Mouse (Mus musculus) kidney, embryonic 16.5 days (tissue): ENCODE data around the gene Dleu7. TPM values are rescaled to one million over a fixed set of nuclear protein-coding genes. Genes with fewer than 3 reads are reported as not detected.

ENCODE experiments used
- ATAC-seq: fragments of 200-750 bp; cut with Nextera tagmentation; 2 replicates; pipeline ENCODE4 v1.8.0; 2017; ENCODE audit warnings: moderate TSS enrichment; ENCODE audit not compliant: low FRiP score, low TSS enrichment
- H3K27ac ChIP-seq: fragments of 300-500 bp; sonication (generic); 2 replicates; pipeline ENCODE4 v1.5.1; 2014; ENCODE audit warnings: low read length
- H3K27me3 ChIP-seq: fragments of 300-500 bp; sonication (generic); 2 replicates; pipeline ENCODE4 v1.6.1; 2014; ENCODE audit warnings: low read length, control low read depth, mixed read lengths; ENCODE audit not compliant: insufficient read depth
- H3K36me3 ChIP-seq: fragments of 300-500 bp; sonication (generic); 2 replicates; pipeline ENCODE4 v1.6.1; 2014; ENCODE audit warnings: low read length, control low read depth, mixed read lengths; ENCODE audit not compliant: insufficient read depth
- H3K4me1 ChIP-seq: fragments of 300-500 bp; sonication (generic); 2 replicates; pipeline ENCODE4 v1.6.1; 2014; ENCODE audit warnings: low read length, control low read depth, mixed read lengths; ENCODE audit not compliant: insufficient read depth
- H3K4me2 ChIP-seq: fragments of 300-500 bp; sonication (generic); replicated peaks from 2 replicates; pipeline ENCODE4 v1.6.1; 2014; ENCODE audit warnings: low read depth, low read length
- H3K4me3 ChIP-seq: fragments of 300-500 bp; sonication (generic); 2 replicates; pipeline ENCODE4 v1.5.1; 2014; ENCODE audit warnings: mild to moderate bottlenecking, low read length
- H3K9ac ChIP-seq: fragments of 300-500 bp; sonication (generic); replicated peaks from 2 replicates; pipeline ENCODE4 v1.6.1; 2014; ENCODE audit warnings: low read length
- H3K9me3 ChIP-seq: fragments of 300-500 bp; sonication (generic); 2 replicates; pipeline ENCODE4 v1.6.1; 2016; ENCODE audit warnings: low read length, control low read depth
- WGBS: fragments of 180-500 bp; shearing (Covaris S2); extraction: QIAGEN DNeasy Blood & Tissue Kit; methylation state at CpG from one replicate; pipeline ENCODE4 v1.1.7; 2014; 5-methylcytosine and 5-hydroxymethylcytosine counted together
- polyA plus RNA-seq: library from polyadenylated mRNA; unstranded; fragments of >200 nt; fragmentation: Nextera tagmentation; extraction: Ambion mirVana; gene quantifications from 2 replicates; pipeline ENCODE4 v1.2.1, GENCODE M21; 2015

Gene Dleu7
- polyA plus RNA-seq, result 5.3 and 5.4 TPM in 2 replicates

DNA sequence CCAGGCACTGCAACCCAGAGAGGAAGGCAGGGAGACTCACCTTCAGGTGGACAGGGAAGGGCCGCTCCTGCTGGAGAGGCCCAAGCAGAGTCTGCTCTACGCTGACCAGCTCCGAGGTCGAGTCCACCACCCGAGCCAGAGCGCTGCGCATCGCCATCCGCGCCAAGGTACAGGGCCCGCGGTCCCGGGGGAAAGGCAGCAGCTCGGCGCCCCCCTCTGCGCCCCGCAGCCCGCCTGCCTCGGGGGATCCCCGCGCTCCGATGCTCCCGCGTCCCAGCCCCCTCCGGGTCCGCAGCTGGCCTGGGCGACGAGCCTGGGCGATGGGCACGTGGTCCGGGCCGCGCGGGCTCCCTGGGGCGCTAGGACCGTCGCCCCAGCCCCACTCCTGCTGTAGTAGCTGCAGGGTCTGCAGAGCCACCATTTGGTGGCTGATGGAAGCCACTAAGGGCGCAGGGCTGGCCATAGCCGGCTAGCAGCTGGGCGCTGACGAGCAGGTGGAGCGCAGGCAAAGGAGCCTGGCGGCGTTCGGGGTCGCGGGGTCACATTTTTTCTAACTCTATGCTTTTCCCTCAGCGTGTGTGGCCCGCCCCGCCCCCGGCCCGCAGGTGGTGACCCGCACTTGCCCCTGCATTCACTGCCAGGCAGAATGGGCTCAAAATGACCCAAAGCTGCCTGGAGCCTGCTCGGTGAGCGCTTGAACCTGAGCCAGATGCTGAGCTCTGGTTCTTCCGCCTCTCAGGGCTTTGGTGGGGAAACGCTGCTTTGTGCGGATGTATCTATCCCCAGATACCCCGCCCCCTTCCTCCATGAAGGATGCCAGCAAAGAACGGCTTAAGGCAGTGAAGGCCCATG lies at the start of gene Dleu7, which contains the start of gene Rnaseh2b:
TSS of gene Dleu7 (minus strand) at position 560 of the 852 bp plus-strand sequence.
TSS of gene Rnaseh2b (plus strand) at position 102 of the 852 bp plus-strand sequence.
- H3K27me3 ChIP-seq, result no peaks in the 10 kb centered on the region
- peak within 1 kb of the TSS; percentile 72 for H3K9ac ChIP-seq
- peak within 1 kb of the TSS; percentile 58 for H3K4me3 ChIP-seq
- H3K36me3 ChIP-seq, result no peaks in the 10 kb centered on the region
- ATAC-seq, result peak; percentile 88
- H3K4me1 ChIP-seq, result peaks cover 9% of the 10 kb centered on the region; the same call in 1 of the 2 replicates
- 2% methylated on average over 59 of the region's 60 CpGs for WGBS
- peak within 1 kb of the TSS; percentile 99 for H3K4me2 ChIP-seq
- H3K27ac ChIP-seq, result peak within 1 kb of the TSS; percentile 63; the same call in 1 of the 2 replicates
- H3K9me3 ChIP-seq, result no peaks in the 10 kb centered on the region

DNA sequence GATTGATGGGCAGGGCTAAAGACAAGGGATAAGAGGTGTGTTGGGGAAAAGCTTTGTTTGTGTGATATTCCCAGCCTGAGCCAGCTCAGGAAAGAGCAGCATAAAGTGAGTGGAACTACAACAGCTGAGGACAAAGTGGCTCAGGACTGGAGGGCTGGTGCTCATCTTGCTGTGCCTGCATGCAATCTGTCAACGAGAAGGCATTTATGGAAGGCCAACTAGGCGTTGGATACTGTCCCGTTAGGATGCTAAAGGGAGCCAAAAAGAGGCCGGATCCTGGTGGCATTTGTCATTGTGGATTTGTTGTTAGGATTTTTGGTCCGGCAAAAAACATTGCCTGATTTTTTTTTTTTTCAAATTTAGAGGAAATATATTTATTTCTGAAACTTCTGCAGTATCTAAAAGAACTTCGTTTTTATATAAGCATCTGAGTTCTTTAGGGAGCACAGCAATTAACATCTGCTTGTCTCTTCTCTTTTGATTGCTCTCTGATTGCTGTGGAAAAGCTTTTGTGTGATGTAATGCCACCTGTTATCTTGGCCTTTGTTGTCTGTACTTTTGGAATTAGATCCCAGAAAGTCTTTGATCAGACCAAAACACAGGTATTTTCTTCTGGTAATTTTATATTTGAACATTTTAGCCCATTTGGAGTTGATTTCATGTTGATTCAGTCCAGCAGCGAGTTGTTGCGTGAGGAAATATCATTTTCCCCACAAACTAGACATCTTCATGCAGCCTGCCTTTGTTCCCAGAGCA lies 49.2 kb upstream of the Dleu7 start:
- H3K4me1 ChIP-seq, result no peaks in the 10 kb centered on the region
- no peaks in the 10 kb centered on the region for H3K36me3 ChIP-seq
- no peak overlapping the region for H3K27ac ChIP-seq
- no peak overlapping the region for H3K4me3 ChIP-seq
- no peak overlapping the region; the same call in 1 of the 2 replicates for H3K4me2 ChIP-seq
- WGBS, result 59% methylated on average over 8 of the region's 8 CpGs
- ATAC-seq, result no peak
- no peak overlapping the region for H3K9ac ChIP-seq
- H3K9me3 ChIP-seq, result no peaks in the 10 kb centered on the region
- no peaks in the 10 kb centered on the region for H3K27me3 ChIP-seq

DNA sequence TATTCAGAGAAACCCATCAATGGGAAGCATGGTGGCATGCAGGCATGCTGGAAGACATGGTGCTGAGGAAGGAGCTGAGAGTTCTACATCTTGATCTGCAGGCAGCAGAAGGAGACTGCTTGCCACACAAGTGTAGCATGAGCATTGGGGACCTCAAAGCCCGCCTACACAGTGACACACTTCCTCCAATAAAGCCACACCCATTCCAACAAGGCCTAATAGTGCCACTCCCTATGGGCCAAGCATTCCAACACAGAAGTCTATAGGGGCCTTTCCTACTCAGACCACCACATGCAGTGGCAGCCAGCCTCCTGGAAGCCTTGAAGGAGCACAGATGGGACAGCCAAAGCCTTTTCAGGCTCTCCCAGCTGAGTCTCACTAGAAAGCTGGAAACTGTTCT lies 46.3 kb upstream of the Dleu7 start:
- Histone ChIP-seq H3K27ac (no peak overlapping the region), H3K27me3 (no peaks in the 10 kb centered on the region), H3K9me3 (no peaks in the 10 kb centered on the region), H3K4me3 (no peak overlapping the region), H3K36me3 (no peaks in the 10 kb centered on the region), H3K9ac (no peak overlapping the region), H3K4me1 (no peaks in the 10 kb centered on the region), H3K4me2 (no peak overlapping the region)
- ATAC-seq, result no peak
- WGBS, result 94% methylated on average over 1 of the region's 1 CpGs

DNA sequence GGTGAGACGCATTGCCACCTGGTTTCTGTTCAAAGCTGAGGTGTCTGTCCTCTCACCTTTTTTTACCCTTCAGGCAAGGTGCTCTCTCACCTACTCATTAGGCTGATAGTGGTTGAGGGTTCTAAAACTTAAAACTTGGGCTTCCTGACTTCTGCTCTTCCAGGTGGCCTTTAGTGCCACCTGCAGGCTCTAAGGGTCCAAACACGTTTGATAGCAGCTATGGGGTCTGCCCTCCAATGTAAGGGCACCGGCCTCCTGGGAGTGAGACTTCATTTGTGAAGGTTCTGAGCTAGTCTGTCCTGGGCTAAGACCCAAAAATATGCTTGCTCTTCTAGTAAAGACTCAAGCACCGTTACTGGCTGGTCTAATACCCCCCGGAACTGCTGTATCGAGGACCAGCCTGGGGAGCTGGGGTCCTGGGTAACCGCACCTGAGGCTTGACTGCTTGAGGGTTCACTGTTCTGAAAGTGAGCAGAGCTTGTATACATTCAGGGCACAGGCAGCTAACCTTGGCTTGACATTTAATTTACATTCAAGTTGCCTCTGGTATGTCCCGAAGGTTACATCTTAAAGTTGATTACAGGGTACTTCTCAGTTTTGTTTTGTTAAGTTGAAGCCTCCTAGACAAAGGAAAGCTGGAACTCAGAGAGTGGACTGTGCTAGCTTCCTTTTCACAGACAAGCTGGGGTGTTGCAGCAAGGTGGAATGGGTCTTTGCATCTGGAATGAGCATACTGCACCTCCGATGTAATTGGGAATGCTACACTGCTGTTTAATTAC lies 41.3 kb upstream of the Dleu7 start:
- Histone ChIP-seq H3K4me2 (no peak overlapping the region), H3K27me3 (no peaks in the 10 kb centered on the region), H3K4me1 (peaks cover 16% of the 10 kb centered on the region), H3K4me3 (no peak overlapping the region), H3K36me3 (no peaks in the 10 kb centered on the region), H3K27ac (no peak overlapping the region), H3K9ac (no peak overlapping the region), H3K9me3 (no peaks in the 10 kb centered on the region)
- ATAC-seq, result no peak
- 72% methylated on average over 9 of the region's 9 CpGs for WGBS

DNA sequence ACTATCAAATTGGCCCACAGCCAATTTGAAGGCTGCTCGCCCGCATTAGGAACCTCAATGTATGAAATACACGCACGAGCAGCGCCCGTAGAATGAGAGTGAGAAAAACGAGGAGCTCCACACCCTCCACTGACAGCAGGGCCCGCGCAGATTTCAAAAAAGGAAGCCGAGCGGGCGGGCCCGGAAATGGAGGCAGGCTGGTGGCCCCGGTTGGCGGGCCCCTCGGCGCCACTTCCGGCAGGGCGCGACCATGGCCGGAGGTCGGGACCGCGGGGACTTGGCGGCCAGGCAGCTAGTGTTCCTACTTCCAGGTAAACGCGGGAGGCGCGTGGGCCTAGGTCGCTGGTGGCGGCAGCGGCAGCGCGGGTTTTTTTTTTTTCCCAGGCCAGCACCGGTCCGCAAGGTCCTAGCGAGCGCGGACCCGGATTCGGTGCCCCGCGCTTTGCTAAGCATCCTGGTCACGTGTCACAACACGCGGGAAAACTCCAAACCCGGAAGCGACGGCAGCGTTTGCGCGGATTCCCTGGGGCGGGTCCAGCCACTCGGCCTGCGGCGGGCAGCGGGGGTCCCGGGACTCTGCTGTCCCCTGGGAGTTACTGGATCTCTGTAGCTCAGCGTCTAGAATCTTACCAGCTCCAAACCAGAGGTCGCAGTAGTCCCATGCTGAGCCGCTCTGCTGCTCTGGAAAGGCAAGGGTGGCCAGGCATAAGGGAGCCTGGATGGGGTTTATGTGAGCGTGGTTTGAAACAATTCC lies 39.2 kb upstream of the Dleu7 start:
- H3K9me3 ChIP-seq, result no peaks in the 10 kb centered on the region
- peak overlapping the region; percentile 79 for H3K4me3 ChIP-seq
- WGBS, result under 1% methylated on average over 62 of the region's 62 CpGs
- peaks cover 16% of the 10 kb centered on the region for H3K4me1 ChIP-seq
- peak; percentile 87 for ATAC-seq
- peak overlapping the region; percentile 88 for H3K4me2 ChIP-seq
- H3K36me3 ChIP-seq, result no peaks in the 10 kb centered on the region
- peak overlapping the region; percentile 86 for H3K9ac ChIP-seq
- no peaks in the 10 kb centered on the region for H3K27me3 ChIP-seq
- peak overlapping the region; percentile 87 for H3K27ac ChIP-seq

DNA sequence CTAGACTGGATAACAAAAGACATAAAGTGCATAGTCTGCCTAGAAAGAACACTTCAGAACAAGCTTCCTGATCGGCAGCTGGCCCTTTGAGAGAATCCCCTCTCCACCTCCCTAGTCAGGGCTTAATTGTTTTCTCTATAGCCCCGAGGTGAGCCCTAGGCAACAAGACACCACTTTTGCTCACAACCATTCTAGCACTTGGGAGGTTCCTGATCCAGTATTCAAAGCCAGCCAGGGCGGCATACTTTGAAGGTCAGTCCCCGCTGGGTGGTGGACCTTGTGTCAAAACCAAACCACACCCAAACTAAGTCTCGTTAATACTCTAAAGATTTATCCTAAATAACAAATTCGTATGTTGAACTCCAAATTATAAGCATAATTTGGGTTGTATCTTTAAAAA lies 38.6 kb upstream of the Dleu7 start:
- Histone ChIP-seq H3K9me3 (no peaks in the 10 kb centered on the region), H3K9ac (peak overlapping the region; percentile 86), H3K27ac (no peak overlapping the region), H3K36me3 (no peaks in the 10 kb centered on the region), H3K27me3 (no peaks in the 10 kb centered on the region), H3K4me3 (peak overlapping the region; percentile 79), H3K4me1 (peaks cover 19% of the 10 kb centered on the region), H3K4me2 (peak overlapping the region; percentile 88)
- WGBS, result 12% methylated on average over 6 of the region's 6 CpGs
- ATAC-seq, result no peak

DNA sequence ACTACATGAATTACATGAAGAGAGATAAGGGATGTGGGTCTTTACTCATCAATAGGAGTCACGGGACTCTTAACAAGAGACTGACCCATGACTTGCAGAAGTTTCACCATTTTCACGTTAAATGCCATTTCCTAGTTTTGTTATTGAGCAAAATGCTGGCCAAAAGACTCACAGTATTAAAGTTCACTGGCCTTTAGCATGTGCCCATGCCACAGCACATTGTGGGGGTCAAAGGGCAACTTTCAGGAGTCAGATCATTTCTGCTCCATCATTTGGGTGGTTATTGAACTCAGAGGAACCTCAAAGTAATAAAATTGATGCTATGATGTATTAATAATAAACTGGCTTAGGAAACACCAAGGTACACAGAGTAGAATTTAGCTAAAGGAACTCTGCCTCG lies 36.8 kb upstream of the Dleu7 start:
- WGBS, result 90% methylated on average over 3 of the region's 3 CpGs
- Histone ChIP-seq H3K9ac (no peak overlapping the region), H3K4me3 (no peak overlapping the region), H3K27me3 (no peaks in the 10 kb centered on the region), H3K4me1 (peaks cover 22% of the 10 kb centered on the region), H3K36me3 (no peaks in the 10 kb centered on the region), H3K9me3 (no peaks in the 10 kb centered on the region), H3K27ac (no peak overlapping the region), H3K4me2 (no peak overlapping the region)
- ATAC-seq, result no peak

DNA sequence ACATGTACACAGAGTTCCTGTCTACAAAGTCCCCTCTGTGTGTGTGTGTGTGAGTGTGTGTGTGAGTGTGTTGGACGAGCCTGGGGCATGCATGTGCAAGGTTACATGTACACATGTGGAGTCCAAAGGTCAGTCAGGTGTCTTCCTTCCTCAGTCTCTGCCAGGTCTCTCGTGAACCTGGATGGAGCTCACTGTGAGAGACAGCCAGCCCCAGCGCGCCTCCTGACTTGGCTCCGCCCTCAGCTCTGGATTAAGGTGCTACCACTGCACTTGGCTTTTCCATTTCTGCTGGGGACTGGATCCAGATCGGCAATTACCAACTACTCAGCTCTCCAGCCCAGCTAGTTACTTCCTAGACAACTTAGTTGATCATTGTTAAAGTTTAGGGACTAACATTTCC lies 35.8 kb upstream of the Dleu7 start:
- Histone ChIP-seq H3K36me3 (no peaks in the 10 kb centered on the region), H3K9me3 (no peaks in the 10 kb centered on the region), H3K4me3 (no peak overlapping the region), H3K9ac (no peak overlapping the region), H3K4me1 (peaks cover 22% of the 10 kb centered on the region), H3K27me3 (no peaks in the 10 kb centered on the region), H3K27ac (no peak overlapping the region), H3K4me2 (no peak overlapping the region)
- no peak for ATAC-seq
- 53% methylated on average over 6 of the region's 6 CpGs for WGBS

DNA sequence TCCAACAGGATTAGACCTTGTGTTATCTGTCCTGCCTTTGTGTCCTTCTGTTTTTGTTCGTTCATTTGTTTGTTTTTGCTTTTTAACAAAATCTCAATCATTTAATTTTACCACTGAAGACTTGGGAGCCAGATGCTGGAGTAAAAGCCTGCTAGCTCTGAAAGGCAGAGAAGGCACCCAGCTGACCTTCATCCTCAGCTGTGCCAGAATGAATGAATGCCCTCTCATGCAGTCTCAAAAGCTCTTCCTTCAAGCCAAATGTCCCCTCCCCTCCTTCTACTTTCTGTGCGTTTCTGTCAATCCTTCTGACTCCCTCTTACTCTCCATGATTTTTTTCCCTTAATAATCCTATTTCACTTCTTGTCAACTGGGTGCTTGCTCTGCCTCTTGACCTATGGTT lies 34.3 kb upstream of the Dleu7 start:
- Histone ChIP-seq H3K9me3 (no peaks in the 10 kb centered on the region), H3K4me1 (peaks cover 18% of the 10 kb centered on the region; the same call in 1 of the 2 replicates), H3K27me3 (no peaks in the 10 kb centered on the region), H3K27ac (no peak overlapping the region), H3K9ac (no peak overlapping the region), H3K4me3 (no peak overlapping the region), H3K36me3 (no peaks in the 10 kb centered on the region), H3K4me2 (no peak overlapping the region)
- 39% methylated on average over 2 of the region's 2 CpGs for WGBS
- no peak for ATAC-seq
